Mouse (Mus musculus) olfactory bulb, adult 2 months (tissue): ENCODE data around the gene S100a5.

Experiments
- CTCF ChIP-seq: fragments of 200-500 bp; IDR thresholded peaks from 2 replicates; pipeline ENCODE4 v1.5.1; 2012; ENCODE audit warnings: low read depth, mild to moderate bottlenecking, low read length, moderate library complexity; ENCODE audit not compliant: insufficient read depth
- POLR2A ChIP-seq: fragments of 200-500 bp; IDR thresholded peaks from 2 replicates; pipeline ENCODE4 v1.6.1; 2012; ENCODE audit warnings: mild to moderate bottlenecking, low read depth, low read length, moderate library complexity; ENCODE audit not compliant: insufficient read depth

- TF ChIP-seq POLR2A = no peak
- TF ChIP-seq CTCF = no peak
Measured at GRCm38 (mm10) chr3:90609102-90609501, 779 bp downstream of the S100a5 start.
